Mouse (Mus musculus) spleen, embryonic (tissue): ENCODE measurements around the gene Nup107.
"Not testable (repeated sequence)": the region's sequence is repeated elsewhere in the genome, so short reads cannot be mapped to it uniquely, and the experiment has no call there.

Experiments used
- CTCF ChIA-PET: fragments of 350-600 bp; sonication (Branson Sonifier 250); formaldehyde crosslinking; loops from one replicate; lab custom pipeline; 2022; lab: Charles Lee

The Nup107 gene

DNA sequence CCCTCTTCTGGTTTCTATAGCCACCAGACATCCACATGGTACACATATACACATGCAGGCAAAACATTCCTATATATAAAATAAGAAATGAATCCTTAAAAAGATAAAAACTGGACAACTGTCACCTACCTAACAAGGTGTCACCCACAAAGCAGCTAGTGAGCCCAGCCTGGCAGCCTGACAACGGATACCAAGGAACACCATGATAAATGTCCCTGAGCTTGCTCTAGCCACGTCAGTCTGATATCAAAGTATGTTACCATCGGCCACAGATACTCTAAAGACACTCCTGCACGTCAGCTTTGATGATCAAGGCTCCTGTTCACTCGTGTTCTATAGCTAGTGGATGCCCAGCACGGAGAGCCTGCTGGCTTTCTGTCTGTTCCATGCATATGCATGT, 86.1 kb downstream of the Nup107 start:
- CTCF ChIA-PET: interaction anchor here (0.7 kb wide), 2 partner anchors 219 to 503 kb away, joined by 3 read pairs; no protein-coding TSS in a partner anchor

DNA sequence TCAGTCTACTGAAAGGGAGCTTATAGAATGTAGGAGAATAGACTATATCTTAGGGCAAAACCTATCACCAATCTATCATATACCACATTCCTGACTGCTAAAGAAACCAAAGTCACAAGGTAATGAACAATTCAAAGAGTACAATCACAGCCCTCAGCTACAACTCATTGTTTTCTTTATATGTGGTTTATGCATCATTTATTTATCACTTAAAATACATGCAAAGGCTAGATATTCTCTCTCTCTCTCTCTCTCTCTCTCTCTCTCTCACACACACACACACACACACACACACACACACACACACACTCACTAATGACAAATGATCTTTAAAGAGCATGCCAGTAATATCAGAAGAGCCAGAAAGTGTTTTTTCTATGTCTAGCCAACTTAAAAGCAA, 86.7 kb downstream of the Nup107 start:
- CTCF ChIA-PET: interaction anchor here (0.6 to 0.7 kb wide), 3 partner anchors 21 to 503 kb away, joined by 3 read pairs; no protein-coding TSS in a partner anchor

DNA sequence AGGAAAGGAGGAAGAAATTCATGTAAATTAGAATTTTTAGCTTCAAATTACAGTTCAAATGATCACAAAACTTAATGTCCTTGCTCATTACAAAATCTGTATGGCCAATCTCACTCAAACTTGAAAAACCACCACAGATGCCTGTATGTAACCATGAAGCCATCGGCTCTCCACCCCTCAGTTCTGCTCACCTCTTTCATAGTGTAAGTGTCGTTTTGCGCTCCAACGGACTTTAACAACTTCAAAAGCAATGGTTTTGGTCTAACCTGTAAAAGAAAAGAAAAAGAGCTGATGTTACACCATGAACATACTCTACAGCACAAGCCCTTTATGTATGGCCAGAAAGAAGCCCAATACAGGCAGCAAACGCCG, 87.6 kb downstream of the Nup107 start:
- CTCF ChIA-PET: no interaction called here

DNA sequence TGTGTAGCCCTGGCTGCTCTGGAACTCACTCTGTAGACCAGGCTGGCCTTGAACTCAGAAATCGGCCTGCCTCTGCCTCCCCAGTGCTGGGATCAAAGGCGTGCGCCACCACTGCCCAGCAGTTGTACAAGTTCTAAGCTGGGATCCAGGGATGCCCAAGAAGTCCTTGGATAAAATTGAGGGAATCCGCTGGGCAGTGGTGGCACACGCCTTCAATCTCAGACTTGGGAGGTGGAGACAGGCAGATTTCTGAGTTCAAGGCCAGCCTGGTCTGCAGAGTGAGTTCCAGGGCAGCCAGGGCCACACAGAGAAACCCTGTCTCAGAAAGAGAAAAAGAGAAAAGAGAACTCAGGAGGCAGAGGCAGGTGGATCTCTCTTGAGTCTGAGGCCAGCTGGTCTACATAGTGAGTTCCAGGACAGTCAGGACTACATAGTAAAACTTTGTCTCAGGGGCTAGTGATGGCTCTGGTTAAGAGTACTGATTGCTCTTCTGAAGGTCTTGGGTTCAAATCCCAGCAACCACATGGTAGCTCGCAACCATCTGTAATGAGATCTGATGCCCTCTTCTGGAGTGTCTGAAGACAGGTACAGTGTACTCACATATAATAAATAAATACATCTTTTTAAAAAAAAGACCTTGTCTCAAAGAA, 88.1 kb downstream of the Nup107 start:
- CTCF ChIA-PET: not testable (repeated sequence)

DNA sequence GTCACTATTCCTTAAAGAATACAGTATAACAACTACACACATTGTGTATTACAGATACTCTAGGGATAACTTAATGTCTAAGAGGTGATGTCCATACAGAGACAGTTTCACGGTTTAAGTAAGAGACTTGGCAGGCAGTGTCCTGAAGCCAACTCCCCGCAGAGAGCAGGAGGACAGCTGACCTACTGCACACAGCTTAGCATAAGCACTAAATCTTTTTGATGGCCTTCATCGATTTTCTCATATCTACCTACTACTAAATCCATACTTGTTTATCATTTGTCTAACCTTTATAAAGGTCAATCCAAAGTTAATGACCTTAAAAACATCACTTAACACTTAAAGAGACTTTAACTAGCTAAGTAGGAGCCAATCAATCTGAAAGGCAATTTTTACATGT, 89.0 kb downstream of the Nup107 start:
- CTCF ChIA-PET: no interaction called here

DNA sequence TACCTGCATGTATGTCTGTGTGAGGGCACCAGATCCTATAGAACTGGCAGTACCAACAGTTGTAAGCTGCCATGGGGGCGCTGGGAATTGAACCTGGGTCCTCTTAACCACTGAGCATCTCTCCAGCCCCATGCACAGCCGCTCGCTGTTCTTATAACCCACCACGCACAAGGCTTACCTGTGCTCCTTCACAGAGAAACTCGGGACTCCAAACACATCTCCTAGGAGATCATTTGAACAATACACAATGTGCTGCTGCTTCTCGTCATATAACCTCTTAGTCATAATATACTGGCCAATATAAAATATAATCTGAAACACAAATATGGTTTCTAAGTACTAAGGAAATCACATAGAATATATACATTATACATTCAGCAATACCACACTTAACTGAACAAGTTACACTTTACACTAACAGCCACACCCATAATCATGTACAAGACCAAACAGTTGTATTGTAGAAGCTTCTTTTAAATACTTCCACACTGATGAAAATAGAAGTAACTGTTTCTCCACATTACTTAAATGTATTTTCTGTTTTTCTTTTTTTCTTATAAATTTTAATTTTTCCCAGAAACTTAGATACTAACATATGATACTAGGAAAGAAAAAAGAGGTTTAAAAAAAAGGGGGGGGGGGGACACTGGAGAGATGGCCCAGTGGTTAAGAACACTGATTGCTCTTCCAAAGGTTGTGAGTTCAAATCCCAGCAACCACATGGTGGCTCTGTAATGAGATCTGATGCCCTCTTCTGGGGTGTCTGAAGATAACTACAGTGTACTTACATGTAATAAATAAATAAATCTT, 90.3 kb downstream of the Nup107 start:
- CTCF ChIA-PET: interaction anchor here (0.6 kb wide), 1 partner anchor 745 kb away, joined by 9 read pairs; no protein-coding TSS in a partner anchor

DNA sequence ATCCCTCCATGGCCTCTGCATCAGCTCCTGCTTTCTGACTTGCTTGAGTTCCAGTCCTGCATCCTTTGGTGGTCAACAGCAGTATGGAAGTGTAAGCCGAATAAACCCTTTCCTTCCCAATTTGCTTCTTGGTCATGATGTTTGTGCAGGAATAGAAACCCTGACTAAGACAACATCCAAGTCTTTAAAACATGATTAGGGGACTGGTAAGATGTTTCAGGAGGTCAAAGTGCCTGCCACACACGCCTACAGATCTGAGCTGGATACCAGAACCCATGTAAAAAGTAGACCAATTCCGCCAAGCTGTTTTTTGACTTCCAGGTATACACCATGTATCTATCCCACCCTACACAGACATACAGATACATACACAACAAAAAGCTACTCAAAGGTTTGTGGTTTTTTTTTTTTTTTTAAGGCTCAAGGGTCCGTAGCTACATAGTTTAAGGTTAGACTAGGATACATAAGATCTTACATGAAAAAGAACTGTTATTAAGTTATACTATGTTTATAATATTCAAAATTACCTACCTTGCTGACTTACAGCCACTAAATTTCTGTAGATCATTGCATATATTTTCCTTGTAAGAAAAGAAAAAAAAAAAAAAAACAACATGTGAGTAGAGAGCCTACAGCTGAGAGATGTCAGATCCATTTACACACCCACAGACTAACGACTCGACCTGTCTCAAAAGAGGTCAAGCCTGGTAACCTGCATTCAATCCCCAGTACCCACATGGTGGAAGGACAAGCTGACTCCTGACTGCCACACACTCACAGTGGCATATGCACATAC, 91.3 kb downstream of the Nup107 start:
- CTCF ChIA-PET: no interaction called here
